Mouse (Mus musculus): ENCODE results near the gene Ndufb8. TPM values are rescaled to one million over a fixed set of nuclear protein-coding genes. Genes with fewer than 3 reads are reported as not detected.

The Ndufb8 gene
- total RNA-seq, 4 experiments from 2014 or later, result 359 to 428 (median 393) TPM

DNA sequence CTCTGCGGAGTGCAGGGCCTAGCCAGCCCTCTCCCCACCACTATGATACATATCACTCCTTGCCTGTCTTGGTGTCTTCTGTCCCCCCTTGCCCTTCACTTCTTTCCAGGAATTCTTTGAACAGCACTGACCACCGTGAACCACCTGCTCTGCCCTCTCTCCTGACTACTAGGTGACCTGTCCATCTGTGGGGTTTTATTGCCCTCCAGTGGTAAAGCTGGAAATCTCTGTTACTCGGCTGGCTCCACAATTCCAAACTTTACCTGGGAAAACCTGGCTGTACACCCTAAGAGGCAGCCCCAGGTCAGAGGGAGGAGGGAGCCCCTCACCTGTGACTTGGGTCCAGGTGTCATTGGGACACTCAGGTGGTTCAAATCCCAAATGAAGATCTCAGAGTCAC, 19.9 kb downstream of the Ndufb8 start:
- no peak for DNase-seq (ENCODE audit: low spot score in 2 of 2)

DNA sequence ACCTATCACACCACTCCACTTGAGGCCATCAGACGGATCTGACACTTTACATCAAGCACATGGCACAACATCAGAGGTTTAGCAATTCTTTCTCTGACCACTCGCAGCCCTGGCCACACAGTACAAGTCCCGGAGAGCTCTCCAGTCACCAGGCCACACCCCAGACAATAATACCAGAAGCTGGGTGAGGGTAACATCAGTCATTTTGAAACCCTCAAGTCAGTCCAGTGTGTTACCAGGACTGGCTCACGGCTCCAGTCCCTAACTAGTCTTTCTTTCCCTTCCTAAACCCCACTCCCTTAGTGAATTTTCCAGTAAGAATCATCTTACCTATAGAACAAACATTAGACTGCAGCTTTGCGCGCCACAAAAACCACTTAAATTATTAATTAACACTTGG, 25.2 kb downstream of the Ndufb8 start:
- no peak for DNase-seq (ENCODE audit: low spot score in 2 of 2)

GRCm38 (mm10) chr19:44525551-44526205, 29.6 kb downstream of the Ndufb8 start:
- DNase-seq (ENCODE audit: low spot score in 2 of 2), result no peak

GRCm38 (mm10) chr19:44519152-44519551, 36.1 kb downstream of the Ndufb8 start:
- DNase-seq (ENCODE audit: low spot score in 2 of 2), result no peak

DNA sequence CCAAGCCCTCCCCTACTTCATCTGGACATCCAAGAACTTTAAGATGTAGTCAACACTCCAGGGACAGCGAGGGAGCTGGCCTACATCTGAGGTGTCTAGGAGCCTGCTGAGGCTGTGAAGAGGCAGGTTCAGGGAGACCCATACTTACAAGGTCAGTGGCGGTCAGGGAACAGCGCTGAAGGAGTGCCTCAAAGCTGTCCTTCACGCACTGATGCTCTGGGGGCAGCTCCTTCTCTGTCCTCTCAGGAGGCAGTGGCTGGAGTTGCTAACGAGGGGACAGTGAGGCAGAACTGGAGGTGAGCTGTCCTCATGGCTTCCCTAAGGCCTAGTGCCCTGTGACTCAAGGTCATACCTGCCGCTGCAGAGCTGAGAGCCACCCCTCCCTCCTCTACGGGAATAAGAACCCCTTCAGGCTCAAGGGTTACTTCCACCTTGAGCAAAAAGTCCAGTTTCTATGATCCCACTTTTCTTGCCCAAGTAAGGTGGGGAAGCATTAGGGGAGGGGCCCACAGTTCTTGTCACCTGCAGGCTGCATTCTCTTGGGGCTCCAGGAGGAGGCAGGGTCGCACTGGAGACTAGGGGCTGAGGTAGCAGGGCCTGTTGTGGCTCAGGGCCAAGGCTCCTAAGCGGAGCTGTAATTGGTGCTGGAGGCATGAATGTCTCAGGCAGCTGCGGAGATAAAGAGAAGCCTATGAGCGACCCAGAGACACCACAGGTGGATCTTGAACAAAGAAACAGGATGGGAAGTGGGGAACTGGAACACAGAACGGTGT, 37.1 kb downstream of the Ndufb8 start:
- DNase-seq (ENCODE audit: low spot score in 2 of 2), result no peak

- DNase-seq (ENCODE audit: low spot score in 2 of 2), result no peak
Observed at GRCm38 (mm10) chr19:44515769-44516168, 39.5 kb downstream of the Ndufb8 start.

DNA sequence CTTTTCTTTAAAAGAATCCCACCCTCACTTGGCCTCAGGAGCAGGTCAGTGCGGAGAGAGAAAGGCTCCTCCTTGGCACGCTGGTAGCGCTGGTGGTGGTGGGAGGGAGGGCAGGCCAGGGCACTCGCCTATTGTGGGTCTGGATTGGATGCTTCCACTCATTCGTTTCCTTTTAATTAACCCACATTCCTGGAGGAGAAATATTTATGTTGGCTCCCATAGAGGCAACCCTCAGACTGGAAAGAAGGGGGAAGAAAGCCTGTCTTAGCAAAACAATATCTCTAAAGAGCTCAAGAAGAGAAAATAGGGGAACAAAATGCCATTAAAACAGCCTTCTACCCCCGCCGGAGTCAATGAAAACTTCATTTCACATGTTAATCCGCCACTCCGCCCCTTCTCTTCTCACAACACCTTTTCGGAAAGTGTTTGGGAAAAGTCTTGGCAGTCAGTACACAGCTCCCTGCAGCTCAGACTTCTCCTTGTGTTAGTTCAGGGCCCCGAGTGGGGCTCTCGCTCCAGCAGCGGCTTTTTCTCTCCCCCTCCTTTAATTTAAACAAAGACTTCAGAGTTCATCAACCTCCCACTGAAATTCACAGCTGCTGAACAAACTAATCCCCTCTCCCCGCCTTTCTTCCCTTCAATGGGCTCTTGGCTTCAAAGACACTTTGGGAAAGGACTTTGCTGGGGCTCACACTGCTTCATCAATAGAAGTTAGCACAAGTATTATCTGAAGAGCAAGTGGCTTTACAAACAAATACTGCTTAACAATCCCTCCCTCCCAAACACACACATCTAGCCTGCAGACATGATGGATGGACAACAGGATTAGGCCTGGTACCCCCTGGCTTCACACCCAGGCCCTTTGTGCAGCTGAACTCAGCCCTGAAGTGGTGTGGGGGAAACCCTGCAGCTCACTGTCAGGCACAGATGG, 40.5 kb downstream of the Ndufb8 start:
- DNase-seq (ENCODE audit: low spot score in 2 of 2), result no peak

DNA sequence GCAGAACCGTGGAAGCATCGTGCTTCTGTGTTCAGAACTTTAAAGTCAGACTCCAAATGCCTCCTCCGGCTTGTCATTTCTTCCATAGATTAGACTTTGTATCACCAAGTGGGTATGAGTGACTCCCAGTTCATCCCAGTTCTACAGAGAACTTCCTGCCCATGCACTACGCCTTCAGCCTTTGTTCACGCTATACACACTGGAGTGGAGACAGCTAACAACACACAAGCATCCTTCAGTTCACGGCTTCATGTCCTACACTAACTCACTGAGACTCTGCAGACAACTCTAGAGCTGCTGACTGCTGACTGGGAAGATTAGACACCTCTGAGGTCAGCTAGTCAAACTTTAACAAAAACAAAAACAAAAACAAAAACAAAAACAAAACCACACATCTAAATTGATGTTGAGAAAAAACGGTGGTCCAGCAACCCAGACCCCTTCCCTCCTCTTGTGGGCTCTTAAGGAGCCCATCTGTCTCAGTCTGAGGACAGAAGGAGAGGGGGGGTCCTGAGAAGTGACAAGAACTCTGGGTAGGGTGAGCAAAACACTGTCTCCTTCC, 41.2 kb downstream of the Ndufb8 start:
- no peak for DNase-seq (ENCODE audit: low spot score in 2 of 2)

GRCm38 (mm10) chr19:44513054-44513833, 42.0 kb downstream of the Ndufb8 start:
- no peak for DNase-seq (ENCODE audit: low spot score in 2 of 2)

GRCm38 (mm10) chr19:44512601-44513000, 42.6 kb downstream of the Ndufb8 start:
- no peak for DNase-seq (ENCODE audit: low spot score in 2 of 2)

DNA sequence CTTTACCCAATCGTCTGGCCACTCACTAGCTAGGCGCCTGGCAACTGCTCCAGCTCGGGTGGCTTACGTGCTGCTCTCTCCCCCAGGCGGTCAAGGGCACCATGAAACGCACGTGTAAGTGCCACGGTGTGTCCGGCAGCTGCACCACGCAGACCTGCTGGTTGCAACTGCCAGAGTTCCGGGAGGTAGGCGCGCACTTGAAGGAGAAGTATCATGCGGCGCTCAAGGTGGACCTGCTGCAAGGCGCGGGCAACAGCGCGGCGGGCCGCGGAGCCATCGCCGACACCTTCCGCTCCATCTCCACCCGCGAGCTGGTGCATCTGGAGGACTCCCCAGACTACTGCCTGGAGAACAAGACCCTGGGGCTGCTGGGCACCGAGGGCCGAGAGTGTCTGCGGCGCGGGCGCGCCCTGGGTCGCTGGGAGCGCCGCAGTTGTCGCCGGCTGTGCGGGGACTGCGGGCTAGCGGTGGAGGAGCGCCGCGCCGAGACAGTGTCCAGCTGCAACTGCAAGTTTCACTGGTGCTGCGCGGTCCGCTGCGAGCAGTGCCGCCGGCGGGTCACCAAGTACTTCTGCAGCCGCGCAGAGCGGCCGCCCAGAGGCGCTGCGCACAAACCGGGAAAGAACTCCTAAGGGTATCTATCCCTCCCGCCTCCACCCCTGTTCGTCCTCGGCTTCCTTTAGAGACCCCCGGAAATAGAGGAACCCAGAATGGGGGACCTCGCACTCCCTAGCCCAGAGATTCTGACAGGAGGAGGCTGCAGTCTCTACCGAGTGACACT, 43.6 kb downstream of the Ndufb8 start:
- DNase-seq (ENCODE audit: low spot score in 2 of 2), result peak in 1 of 2 experiments; percentile 10

DNA sequence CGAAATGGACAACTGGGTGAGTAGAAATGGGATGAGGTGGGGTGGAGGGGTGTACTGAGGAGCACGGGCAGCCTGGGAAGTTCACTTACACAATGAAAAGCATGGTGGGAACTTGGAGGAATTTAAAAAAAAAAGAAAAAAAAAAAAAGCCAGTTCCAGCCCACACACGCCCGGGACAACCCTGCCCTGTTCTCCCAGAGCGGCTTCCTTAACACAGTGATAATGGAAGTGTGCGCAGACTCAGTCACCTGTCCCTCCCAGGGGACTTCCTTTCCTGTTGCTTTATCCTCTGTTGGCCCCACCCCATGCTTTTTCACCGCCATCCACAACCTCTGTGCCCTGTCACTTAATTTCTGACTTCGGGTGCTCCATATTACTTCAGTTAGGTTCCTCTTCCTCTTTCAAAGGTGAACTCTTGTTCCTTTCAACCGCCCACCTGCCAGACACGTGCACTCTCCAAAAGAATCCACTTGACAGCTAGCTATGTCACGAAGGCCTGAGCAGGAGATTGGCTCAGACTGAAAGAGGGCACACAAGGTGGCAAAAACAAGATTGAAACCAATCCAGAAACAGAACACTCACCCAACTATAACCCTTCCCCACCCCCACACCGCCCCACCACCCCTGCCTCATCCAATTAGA, 44.6 kb downstream of the Ndufb8 start:
- DNase-seq (ENCODE audit: low spot score in 2 of 2), result no peak

- DNase-seq (ENCODE audit: low spot score in 2 of 2), result no peak
Observed at GRCm38 (mm10) chr19:44502741-44503140, 52.5 kb downstream of the Ndufb8 start.

GRCm38 (mm10) chr19:44501925-44502324, 53.3 kb downstream of the Ndufb8 start:
- no peak for DNase-seq (ENCODE audit: low spot score in 2 of 2)

DNA sequence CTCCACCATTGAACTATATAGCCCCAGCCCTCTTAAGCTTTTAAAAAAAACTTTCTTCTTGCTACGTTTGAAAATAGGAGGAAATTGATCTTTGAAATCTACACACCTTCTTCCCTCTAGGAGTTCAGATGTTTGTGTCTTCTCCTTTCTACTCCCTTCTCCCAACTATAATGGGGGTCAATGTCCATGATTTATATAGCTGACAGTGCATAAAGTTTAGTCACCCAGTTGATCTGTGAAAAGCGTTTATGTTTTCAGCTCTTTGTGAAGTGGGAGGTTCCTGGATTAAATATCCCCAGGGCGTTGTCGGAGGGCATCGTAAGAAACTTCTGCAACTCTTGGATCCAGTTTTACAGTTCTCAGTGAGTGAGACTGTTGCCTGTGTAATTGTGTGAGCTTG, 55.0 kb downstream of the Ndufb8 start:
- no peak for DNase-seq (ENCODE audit: low spot score in 2 of 2)

DNA sequence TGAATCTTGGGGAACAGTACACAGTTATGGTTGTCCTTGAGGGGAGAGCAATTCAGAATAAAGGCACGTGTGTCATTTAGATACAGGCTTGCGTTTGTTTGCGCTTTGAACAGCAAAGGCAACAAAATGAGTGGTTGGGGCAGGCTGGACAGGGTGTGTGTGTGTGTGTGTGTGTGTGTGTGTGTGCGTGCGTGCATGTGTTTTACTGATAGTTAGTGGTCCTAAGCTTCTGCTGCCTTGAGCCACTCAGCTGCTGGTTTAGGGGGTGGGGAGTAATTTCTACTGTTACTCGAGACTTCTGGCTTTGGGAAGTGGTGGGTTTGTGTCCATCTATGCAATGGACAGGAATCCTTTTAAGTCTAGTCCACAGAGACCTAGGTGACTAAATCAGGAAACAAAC, 56.3 kb downstream of the Ndufb8 start:
- DNase-seq (ENCODE audit: low spot score in 2 of 2), result no peak

All from left cerebral cortex, adult 8-10 months (tissue).